Mouse (Mus musculus) heart, adult 9 months (tissue): ENCODE data around the gene Olfr741.

Experiments
- DNase-seq, 2 experiments: peaks; one replicate each; pipeline ENCODE4 v3.0.0; 2022; ENCODE audit warnings: low spot score in 2 of 2

Olfr741 gene

DNA sequence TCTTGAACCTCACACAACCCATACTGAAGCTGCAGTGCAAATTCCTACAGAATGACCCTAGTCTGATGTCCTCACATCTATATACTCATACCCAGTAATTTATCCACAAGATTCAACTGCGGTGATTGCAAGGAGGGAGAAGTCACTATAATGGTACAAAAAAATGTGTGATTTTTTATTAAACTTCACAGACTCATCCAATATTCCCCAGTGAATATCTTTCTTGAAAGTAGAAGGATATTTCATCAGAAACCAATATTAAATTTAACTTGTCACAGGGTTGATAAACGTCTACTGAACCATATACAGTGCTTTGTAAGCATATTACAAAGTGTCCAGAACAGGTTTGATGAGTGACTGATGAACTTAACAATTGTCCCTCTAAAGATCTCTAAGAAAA lies at the start of gene Olfr741:
TSS of gene Olfr741 (plus strand) at position 301 of the 400 bp plus-strand sequence.
- DNase-seq, result no peak

DNA sequence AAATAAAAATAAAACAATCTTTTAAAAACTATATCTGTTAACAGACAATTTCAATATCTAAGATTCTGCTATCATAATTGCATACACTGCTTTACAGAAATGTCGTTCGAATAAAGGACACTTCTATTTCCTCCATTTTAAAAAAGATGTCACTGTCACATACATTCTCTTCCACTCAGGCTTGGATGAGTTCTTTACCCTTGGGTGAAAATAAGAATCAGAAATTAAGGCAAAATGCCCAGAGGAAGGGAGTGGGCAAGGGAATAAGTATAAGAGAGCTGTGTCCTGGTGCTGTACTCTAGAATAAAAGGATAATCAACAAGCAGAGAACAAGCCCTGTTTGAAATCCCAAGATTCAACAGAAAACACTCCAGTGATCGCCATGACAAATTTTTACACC lies 27.3 kb upstream of the Olfr741 start, which contains the start of gene Olfr740:
TSS of gene Olfr740 (plus strand) at position 301 of the 400 bp plus-strand sequence.
- DNase-seq, result no peak

DNA sequence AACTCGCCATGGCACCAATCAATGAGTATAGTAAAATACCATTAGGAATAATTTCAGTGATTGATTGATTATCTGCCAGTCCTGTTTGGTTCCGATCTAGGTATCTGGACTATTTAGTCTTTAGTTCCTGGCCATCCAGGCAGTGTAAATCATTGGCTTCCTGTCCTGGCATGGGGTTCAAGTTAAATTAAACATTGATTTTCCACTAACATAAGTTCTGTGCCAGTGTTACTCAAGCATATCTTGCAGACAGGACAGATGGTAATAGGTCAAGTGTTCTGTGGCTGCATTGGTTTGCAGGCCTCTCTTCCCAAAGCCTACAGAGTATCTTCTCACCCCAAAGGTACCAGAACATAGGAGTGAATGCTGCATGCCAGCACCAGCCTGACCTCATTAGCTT lies 5.9 kb downstream of the Olfr741 start:
- DNase-seq, result no peak

DNA sequence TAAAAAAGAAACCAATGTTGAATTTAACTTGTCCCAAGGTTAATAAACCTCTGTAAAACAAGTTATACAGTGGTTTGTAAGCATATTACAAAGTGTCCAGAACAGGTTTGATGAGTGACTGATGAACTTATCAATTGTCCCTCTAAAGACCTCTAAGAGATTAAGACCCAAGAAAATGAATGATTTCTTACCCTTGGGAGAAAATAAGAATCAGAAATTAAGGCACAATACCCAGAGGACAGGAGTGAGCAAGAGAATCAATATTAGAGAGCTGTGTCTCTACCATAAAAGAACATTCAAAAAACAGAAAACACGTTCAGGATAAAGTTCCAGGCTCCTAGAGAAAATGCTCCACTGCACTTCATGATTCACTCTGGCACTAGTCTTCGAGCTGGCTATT lies 30.8 kb downstream of the Olfr741 start, which contains the start of gene Olfr742:
TSS of gene Olfr742 (plus strand) at position 301 of the 400 bp plus-strand sequence.
- no peak for DNase-seq

DNA sequence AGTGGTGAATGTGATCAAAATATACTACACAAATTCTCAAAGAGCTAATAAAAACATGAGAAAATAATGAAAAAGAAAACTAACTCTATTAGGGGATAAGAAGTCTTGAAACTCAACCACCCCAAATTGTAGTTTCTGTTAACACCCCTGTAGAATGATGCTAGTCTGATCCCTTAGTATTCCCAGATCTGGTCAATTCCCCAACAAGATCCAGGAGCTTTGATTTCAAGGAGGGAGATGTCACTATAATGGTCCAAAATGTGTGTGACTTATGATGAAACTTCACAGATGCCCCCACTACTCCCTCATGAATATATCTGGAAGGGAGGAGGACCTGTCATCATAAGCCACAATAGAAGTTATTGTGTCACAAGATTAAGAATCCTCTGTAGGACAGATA lies 49.0 kb downstream of the Olfr741 start, which contains the start of gene Olfr743:
TSS of gene Olfr743 (plus strand) at position 301 of the 400 bp plus-strand sequence.
- DNase-seq, result no peak
